ENCODE assay signal across 25 mouse cellular contexts in the genomic region with DNA sequence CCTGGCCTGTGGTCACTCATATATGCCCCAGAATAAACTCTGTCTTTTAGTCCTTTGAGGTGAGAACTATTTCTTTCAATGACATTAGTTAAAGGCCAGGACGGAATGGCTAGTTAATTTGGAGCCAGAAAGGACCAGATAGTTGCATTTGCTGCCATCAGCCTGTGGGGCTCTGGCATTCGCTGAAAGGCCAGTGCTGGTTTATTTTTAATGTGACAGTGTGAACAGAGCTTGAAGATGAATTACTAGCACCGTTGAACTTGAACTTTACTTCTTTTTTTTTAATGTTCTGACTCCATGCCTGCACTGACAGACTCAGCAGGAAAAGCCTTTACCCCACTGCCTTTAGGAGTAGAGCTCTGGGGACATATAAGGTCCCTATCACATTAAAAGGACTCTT. TPM values are rescaled to one million over a fixed set of nuclear protein-coding genes. Genes with fewer than 3 reads are reported as not detected.
"Had no signal": no experiment of that assay in that cellular context is flagged by ENCODE, and none has a peak within 500 bp of the region (broad histone marks: within the 10 kb centered on the region; RNA-seq: fewer than 3 reads in every experiment).

No protein-coding gene starts in this region.

- H3K4me2 ChIP-seq: liver, embryonic 13.5 days; midbrain, embryonic 11.5 days had no signal

- H3K36me3 ChIP-seq: liver, embryonic 13.5 days had no signal

- H3K9me3 ChIP-seq: liver, embryonic 13.5 days had no signal

- H3K9ac ChIP-seq: liver, embryonic 13.5 days had no signal

- DNase-seq: kidney, postnatal 14 days; layer of hippocampus, postnatal 36 days; liver, embryonic 13.5 days; lung, adult 2 months; lung, postnatal 14 days; lung, postnatal 4 days; midbrain, embryonic 14.5 days; thymus, adult 18-20 months; thymus, postnatal 36 days had no signal

- ATAC-seq: intestine, postnatal 0 days had no signal

- H3K4me1 ChIP-seq: liver, embryonic 13.5 days had no signal

- H3K27me3 ChIP-seq: liver, embryonic 13.5 days had no signal

- H3K27ac ChIP-seq: left cerebral cortex, adult 2 months; liver, embryonic 13.5 days had no signal

- H3K4me3 ChIP-seq: left cerebral cortex, adult 2 months; liver, embryonic 13.5 days had no signal

RNA-seq across cellular contexts. Expression of a gene that starts 46.8 kb away (rescaled TPM):
- total RNA-seq: liver, adult 2 months; megakaryocyte progenitor cell, adult 5-6 weeks; megakaryocyte-erythroid progenitor cell, adult 5-6 weeks; midbrain, postnatal 0 days had no signal
- polyA plus RNA-seq: intestine, postnatal 0 days; limb, embryonic 11.5 days; liver, adult 2 months; liver, embryonic 13.5 days; liver, embryonic 16.5 days; lung, adult 2 months; midbrain, embryonic 11.5 days; midbrain, embryonic 14.5 days; neural tube, embryonic 11.5 days; neural tube, embryonic 14.5 days; small intestine, adult 2 months; spleen, adult 2 months; stomach, embryonic 16.5 days; testis, adult 2 months; urinary bladder, adult 2 months had no signal
